Mouse (Mus musculus) midbrain, embryonic 14.5 days (tissue): ENCODE results near the gene Nudt7. TPM values are rescaled to one million over a fixed set of nuclear protein-coding genes. Genes with fewer than 3 reads are reported as not detected.

Experiments
- ATAC-seq: fragments of 200-750 bp; cut with Nextera tagmentation; 2 replicates; pipeline ENCODE4 v1.8.0; 2017; ENCODE audit warnings: moderate number of reproducible peaks, moderate library complexity; ENCODE audit not compliant: low FRiP score, low TSS enrichment
- DNase-seq: peaks from one replicate; pipeline ENCODE4 v3.0.0-alpha.2; 2015
- H3K27ac ChIP-seq: fragments of 300-500 bp; sonication (generic); replicated peaks from 2 replicates; pipeline ENCODE4 v1.5.1; 2014; ENCODE audit warnings: mild to moderate bottlenecking, low read depth, low read length, moderate library complexity
- H3K27me3 ChIP-seq: fragments of 300-500 bp; sonication (generic); 2 replicates; pipeline ENCODE4 v1.6.1; 2014; ENCODE audit warnings: low read length, control low read depth, mixed read lengths; ENCODE audit not compliant: control insufficient read depth, insufficient read depth
- H3K36me3 ChIP-seq: fragments of 300-500 bp; sonication (generic); 2 replicates; pipeline ENCODE4 v1.6.1; 2014; ENCODE audit warnings: low read length, control low read depth; ENCODE audit not compliant: control insufficient read depth, insufficient read depth
- H3K4me1 ChIP-seq: fragments of 300-500 bp; sonication (generic); 2 replicates; pipeline ENCODE4 v1.6.1; 2014; ENCODE audit warnings: mild to moderate bottlenecking, antibody characterized with exemption, low read length, control low read depth; ENCODE audit not compliant: control insufficient read depth, insufficient read depth
- H3K4me2 ChIP-seq: fragments of 300-500 bp; sonication (generic); 2 replicates; pipeline ENCODE4 v1.6.1; 2014; ENCODE audit warnings: mild to moderate bottlenecking, low read length, moderate library complexity
- H3K4me3 ChIP-seq: fragments of 300-500 bp; sonication (generic); replicated peaks from 2 replicates; pipeline ENCODE4 v1.5.1; 2014; ENCODE audit warnings: low read depth, low read length
- H3K9ac ChIP-seq: fragments of 300-500 bp; sonication (generic); replicated peaks from 2 replicates; pipeline ENCODE4 v1.6.1; 2014; ENCODE audit warnings: mild to moderate bottlenecking, low read length, moderate library complexity
- H3K9me3 ChIP-seq: fragments of 300-500 bp; sonication (generic); 2 replicates; pipeline ENCODE4 v1.6.1; 2016; ENCODE audit warnings: low read length, control low read depth, mixed read lengths; ENCODE audit not compliant: control insufficient read depth
- WGBS: fragments of 180-500 bp; shearing (Covaris S2); extraction: QIAGEN DNeasy Blood & Tissue Kit; methylation state at CpG from one replicate; pipeline ENCODE4 v1.1.7; 2014; 5-methylcytosine and 5-hydroxymethylcytosine counted together
- polyA plus RNA-seq: library from polyadenylated mRNA; unstranded; fragments of >200 nt; fragmentation: Nextera tagmentation; extraction: Ambion mirVana; gene quantifications from 2 replicates; pipeline ENCODE4 v1.2.1, GENCODE M21; 2014

Gene Nudt7
- polyA plus RNA-seq, 1 experiment from 2014 or later: 3.0 TPM

DNA sequence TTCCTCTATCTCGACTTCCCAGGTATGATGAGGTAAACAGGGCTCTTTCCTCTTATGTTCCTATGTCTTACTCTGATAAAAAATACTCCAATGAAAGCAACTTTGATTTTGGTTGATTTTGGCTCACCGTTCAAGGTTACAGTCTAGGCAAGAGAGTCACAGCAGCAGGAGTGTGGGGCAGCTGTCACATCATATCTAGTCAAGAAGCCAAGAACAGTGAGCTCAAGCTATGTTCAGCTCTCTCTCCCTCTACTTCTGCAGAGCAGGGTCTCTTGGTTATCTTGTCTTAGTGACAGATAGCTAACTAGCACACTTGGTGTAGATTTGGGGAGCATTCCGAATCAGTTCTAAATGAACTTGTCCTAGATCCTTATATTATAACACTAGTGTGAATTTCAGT is 30.5 kb downstream of the Nudt7 start:
- Histone ChIP-seq H3K36me3 (no peaks in the 10 kb centered on the region), H3K4me1 (peaks cover 12% of the 10 kb centered on the region; the same call in 1 of the 2 replicates), H3K27me3 (no peaks in the 10 kb centered on the region), H3K9ac (no peak overlapping the region), H3K27ac (no peak overlapping the region), H3K4me2 (no peak overlapping the region), H3K9me3 (no peaks in the 10 kb centered on the region), H3K4me3 (no peak overlapping the region)
- WGBS: 90% methylated on average over 3 of the region's 3 CpGs
- ATAC-seq (no peak), DNase-seq (no peak)

DNA sequence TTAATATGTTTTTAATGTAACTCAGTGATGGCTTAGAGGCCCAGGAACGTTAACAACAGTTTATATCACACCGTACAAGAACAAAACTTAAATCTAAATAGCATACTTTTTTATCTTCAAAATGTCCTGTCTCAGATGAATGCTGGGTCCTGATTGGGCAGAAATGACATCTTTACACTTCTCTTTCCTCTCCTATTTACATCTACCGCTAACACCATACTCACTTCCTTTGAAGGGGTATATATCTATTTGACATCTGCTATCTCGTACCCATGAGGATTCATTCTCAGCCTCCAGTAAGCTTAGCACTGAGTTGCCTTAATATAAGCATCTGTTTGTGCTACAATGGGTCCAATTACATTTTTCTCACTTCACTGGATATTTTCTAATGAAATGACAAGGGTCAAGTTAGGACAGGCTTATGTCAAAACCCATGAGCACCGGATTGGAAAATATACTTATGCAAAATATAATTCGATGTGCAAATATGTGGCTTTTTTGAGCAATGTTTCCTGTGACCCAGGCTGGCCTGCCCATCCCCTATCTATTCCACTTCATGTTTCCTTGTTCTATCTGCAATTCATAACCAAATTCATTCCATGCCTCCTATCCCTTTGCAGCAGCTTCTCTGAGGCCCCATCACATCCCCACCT is 31.2 kb downstream of the Nudt7 start:
- no peak overlapping the region for H3K4me3 ChIP-seq
- no peak overlapping the region for H3K4me2 ChIP-seq
- H3K27ac ChIP-seq: no peak overlapping the region
- DNase-seq: no peak
- no peaks in the 10 kb centered on the region for H3K9me3 ChIP-seq
- peaks cover 12% of the 10 kb centered on the region; the same call in 1 of the 2 replicates for H3K4me1 ChIP-seq
- 78% methylated on average over 6 of the region's 6 CpGs for WGBS
- no peaks in the 10 kb centered on the region for H3K27me3 ChIP-seq
- no peak overlapping the region for H3K9ac ChIP-seq
- H3K36me3 ChIP-seq: no peaks in the 10 kb centered on the region
- ATAC-seq: no peak

DNA sequence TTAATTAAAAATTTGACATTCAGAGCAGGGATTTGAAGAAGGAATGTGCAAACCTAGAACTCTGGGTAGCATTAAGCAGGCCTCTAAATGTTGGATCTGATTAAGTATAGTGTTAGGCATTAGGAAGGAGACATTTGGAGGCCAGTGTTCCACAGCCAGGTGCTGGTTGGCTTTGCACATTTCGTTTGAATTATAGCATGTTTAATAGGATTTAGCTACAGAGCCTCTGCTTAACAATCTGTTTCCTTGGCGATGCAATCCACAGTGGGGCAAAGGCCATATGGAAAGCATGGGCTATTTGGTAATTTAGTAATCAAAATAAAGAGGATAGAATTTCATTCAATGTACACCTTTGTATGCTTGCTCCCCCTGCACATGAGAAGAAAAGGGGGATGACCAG is 32.4 kb downstream of the Nudt7 start:
- DNase-seq: peak; percentile 13
- ATAC-seq: no peak

DNA sequence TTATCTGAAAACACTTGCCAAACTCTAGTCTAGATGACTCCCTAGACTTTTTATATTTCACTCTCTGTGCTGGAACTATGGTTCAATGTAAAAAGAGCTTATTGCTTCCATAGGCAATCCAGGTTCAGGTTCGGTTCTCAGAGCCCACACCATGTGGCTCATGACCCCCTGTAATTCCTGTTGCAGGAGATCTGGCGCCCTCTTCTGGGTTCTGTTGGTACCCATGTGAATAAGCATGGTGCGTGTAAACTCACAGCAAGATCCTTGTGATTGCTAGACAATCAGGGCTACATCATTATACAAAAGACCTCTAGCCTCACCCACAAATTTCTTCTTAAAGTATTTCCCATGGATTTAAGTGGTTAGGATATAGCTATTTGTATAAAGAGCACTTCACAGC is 43.4 kb downstream of the Nudt7 start:
- Histone ChIP-seq H3K4me3 (no peak overlapping the region), H3K36me3 (no peaks in the 10 kb centered on the region), H3K4me2 (no peak overlapping the region), H3K27ac (no peak overlapping the region), H3K4me1 (no peaks in the 10 kb centered on the region), H3K9ac (no peak overlapping the region), H3K9me3 (no peaks in the 10 kb centered on the region), H3K27me3 (no peaks in the 10 kb centered on the region)
- 68% methylated on average over 3 of the region's 3 CpGs for WGBS
- DNase-seq (no peak), ATAC-seq (no peak)

More for the DNA sequence above, 32.4 kb downstream of the Nudt7 start:
- Histone ChIP-seq H3K27me3 (no peaks in the 10 kb centered on the region), H3K36me3 (no peaks in the 10 kb centered on the region), H3K9me3 (no peaks in the 10 kb centered on the region), H3K27ac (no peak overlapping the region), H3K4me1 (peaks cover 12% of the 10 kb centered on the region; the same call in 1 of the 2 replicates), H3K9ac (no peak overlapping the region), H3K4me2 (no peak overlapping the region), H3K4me3 (no peak overlapping the region)
- 13% methylated on average over 2 of the region's 2 CpGs for WGBS

DNA sequence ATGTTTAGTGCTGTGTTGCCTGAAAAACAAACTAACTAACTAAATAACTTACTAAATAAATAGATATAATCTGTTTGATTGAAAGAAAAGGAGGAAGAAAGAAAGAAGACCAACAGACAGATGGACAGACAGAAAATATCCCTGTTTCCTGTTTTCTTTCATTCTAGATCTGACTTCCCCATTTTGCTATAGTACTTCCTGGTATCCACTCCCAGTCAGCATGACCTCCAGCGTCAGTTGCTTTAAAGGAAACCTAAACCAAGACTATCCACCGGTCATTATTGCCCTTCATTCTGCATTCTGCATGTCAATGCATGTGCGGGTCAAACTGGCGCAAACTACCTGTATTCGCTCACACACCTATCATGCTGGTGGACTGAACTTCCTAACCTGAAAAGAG is 60.0 kb downstream of the Nudt7 start:
- no peaks in the 10 kb centered on the region for H3K36me3 ChIP-seq
- no peaks in the 10 kb centered on the region for H3K4me1 ChIP-seq
- 90% methylated on average over 5 of the region's 5 CpGs for WGBS
- DNase-seq (no peak), ATAC-seq (no peak)
- no peaks in the 10 kb centered on the region for H3K27me3 ChIP-seq
- H3K4me2 ChIP-seq: no peak overlapping the region
- no peaks in the 10 kb centered on the region for H3K9me3 ChIP-seq
- H3K27ac ChIP-seq: no peak overlapping the region
- H3K9ac ChIP-seq: no peak overlapping the region
- H3K4me3 ChIP-seq: no peak overlapping the region

DNA sequence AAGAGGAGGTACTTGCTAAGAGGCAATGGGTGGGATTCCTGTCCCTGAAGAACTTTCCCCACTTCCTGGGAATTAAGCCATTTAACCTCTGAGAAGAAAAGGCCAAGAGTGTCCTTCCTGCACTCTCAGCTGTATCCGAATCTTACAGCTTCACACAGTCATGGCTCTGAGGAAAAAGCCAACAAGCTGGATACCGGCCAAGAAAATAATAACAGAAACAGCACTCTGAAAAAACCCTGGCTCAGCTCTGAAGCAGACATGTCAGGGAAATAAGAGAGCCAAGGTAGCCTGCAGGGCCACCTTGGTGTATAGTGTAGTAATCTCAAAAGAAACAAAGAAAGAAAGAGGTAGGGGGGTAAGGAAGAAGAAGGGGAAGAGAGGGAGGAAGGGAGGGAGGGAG is 65.6 kb downstream of the Nudt7 start:
- Histone ChIP-seq H3K4me1 (no peaks in the 10 kb centered on the region), H3K4me2 (no peak overlapping the region), H3K4me3 (no peak overlapping the region), H3K27me3 (no peaks in the 10 kb centered on the region), H3K9me3 (no peaks in the 10 kb centered on the region), H3K27ac (no peak overlapping the region), H3K36me3 (no peaks in the 10 kb centered on the region), H3K9ac (no peak overlapping the region)
- DNase-seq (peak; percentile 59), ATAC-seq (no peak)
- WGBS: 50% methylated on average over 2 of the region's 2 CpGs

Other genes with a start within 250 kb of the Nudt7 start
- 29.5 and 47.7 TPM in 2 replicates for gene Vat1l, start 72.1 kb downstream of the Nudt7 start, polyA plus RNA-seq